Mouse (Mus musculus) thymus, adult 2 months (tissue): ENCODE data around the gene Tcam1.

Experiments
- CTCF ChIP-seq: fragments of 200-500 bp; IDR thresholded peaks from 2 replicates; pipeline ENCODE4 v1.5.1; 2012; ENCODE audit warnings: mild to moderate bottlenecking, control low read depth, low read length, moderate library complexity, borderline replicate concordance; ENCODE audit not compliant: control insufficient read depth, poor library complexity, insufficient read depth; ENCODE audit errors: extremely low read depth
- POLR2A ChIP-seq: fragments of 200-500 bp; IDR thresholded peaks from 2 replicates; pipeline ENCODE4 v1.6.1; 2012; ENCODE audit warnings: mild to moderate bottlenecking, low read length, control low read depth, moderate library complexity; ENCODE audit not compliant: control insufficient read depth, poor library complexity, insufficient read depth; ENCODE audit errors: extremely low read depth

- no peak for TF ChIP-seq POLR2A
- TF ChIP-seq CTCF = no peak
Measured at GRCm38 (mm10) chr11:106324858-106325257, 48.4 kb downstream of the Tcam1 start.
